Mouse (Mus musculus) cerebellum, postnatal 4 days (tissue): ENCODE data around the gene Cdc34.

Experiments
- DNase-seq, 2 experiments: peaks; one replicate each; pipeline ENCODE4 v3.0.0; 2022; ENCODE audit warnings: low spot score in 2 of 2, mixed read lengths in 1 of 2

The Cdc34 gene

DNA sequence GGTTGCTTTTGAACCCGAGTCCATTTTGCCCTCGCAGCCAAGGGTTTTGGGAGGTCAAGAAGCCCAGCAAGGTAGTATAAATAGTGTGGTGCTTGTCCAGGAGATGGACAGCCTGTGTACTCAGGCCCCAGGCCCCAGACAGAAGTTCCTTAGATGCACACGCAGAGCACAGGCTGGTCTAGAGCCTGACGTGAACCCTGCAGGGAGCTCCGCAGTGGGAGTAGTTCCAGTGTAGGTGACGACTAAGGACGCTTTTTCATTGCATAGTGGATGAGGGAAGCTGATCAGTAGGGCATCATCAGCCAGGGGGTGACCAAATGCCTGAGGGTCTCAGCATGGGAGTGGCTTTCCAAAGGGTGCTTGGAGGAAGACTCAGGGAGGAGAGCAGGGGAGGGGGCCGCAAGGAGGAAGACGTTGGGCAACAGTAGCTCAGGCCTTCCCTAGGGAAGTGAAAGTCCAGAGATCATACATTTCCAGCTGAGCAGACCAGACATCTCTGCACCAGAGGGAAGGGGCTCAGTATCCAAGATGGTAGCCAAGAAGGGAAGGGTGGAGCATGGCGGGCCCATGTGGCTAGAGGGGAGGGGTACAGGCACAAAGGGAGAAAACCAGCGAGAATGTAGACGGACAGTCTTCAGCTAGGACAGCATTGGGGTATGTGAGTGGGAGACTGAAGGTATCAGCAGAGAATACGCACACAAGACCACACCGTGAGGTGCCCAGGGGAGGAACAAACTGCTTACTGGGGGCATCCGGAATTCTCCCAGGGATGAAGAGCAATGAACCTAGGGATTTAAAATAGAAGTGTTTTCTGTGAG is 11.7 kb upstream of the Cdc34 start:
- DNase-seq, result no peak

GRCm38 (mm10) chr10:79671396-79672087 is 10.5 kb upstream of the Cdc34 start:
- DNase-seq, result no peak

DNA sequence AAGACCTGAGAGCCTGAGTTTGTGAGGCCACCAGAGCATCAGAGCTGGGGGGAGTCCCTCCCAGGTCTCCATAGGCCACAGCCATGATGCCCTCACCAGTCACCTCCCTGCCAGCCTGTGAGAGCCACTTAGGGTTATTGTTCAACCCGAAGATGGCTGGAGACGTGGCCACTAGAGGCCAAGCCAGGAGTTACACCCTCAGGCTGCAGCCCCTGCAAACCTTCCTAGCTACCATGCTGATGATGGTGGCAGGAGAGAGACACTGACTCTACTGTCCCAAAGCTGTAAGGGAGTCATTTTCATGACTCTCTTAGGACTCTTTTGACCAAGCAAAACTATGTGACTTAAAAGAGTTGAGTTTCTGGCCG is 9.9 kb upstream of the Cdc34 start:
- no peak for DNase-seq

GRCm38 (mm10) chr10:79673054-79673453 is 8.9 kb upstream of the Cdc34 start:
- no peak for DNase-seq

GRCm38 (mm10) chr10:79675346-79676035 is 6.5 kb upstream of the Cdc34 start:
- no peak for DNase-seq

GRCm38 (mm10) chr10:79680606-79681495 is 1.1 kb upstream of the Cdc34 start:
- no peak for DNase-seq

DNA sequence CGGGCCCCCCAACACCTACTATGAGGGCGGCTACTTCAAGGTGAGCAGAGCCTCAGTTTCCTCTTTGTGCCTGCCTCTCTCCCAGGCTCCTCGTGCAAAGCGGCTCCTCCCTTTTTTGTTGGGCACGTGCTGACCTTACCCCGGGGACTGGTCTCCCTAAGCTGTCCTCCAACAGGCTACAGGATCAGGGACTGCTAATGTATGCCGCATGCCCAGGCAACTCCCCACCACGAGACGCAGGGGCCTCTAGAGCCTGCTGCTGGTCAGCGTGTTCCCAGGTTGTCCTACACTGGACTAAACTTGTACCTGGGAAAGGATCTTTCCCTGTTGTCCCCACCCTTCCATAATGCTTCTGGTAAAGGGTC is 538 bp downstream of the Cdc34 start:
- no peak for DNase-seq

- peak; percentile 19 to 54 for DNase-seq
These were observed 1.1 kb downstream of the Cdc34 start for GRCm38 (mm10) chr10:79682916-79683582.

DNA sequence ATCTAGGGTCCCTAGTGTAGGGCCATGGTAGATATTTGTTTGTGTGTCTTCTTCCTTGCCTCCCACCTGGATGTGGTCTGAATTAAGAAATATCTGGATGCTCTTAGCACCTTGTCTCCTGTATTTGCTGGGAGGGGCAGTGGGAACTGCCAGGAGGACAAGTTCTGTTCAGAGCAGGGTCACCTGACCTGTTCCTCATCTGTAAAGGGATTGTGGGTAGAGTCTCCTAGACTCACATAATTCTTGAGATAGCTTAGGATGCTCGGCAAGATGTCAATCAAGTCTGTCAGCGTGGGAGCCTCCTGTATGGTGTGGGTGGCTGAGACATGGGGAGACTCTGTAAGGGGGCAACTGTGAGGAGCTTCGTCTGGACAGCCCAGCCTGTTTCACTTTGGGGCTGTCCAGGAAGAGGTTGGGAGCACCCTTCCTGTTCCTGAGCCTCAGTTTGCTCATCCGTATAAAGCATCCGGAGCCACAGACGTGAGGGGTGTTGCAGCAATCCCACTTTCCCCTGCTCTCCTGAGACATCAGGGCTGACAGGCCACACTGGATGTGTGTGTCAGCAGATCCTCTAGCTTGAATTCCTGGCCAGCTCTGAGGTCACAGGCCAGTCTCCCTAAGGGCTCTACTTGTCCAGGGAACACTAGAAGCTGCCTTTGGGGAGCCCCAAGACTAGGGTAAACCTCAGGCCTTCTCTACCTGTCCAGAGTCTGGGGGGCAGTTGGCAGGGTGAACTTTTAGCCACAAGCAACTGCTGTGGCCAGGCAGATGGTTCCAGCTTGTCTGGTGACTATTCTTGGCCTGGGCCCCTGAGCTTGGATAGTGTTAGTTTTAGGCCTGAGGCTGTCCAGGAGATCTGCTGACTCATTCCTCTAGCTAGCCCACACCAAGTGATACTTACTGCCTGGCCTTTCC is 2.0 kb downstream of the Cdc34 start:
- DNase-seq, result peak in 1 of 2 experiments; percentile 20

- no peak for DNase-seq
These were observed 3.0 kb downstream of the Cdc34 start for GRCm38 (mm10) chr10:79684770-79685600.

- no peak for DNase-seq
These were observed 4.2 kb downstream of the Cdc34 start for GRCm38 (mm10) chr10:79686219-79686618.

GRCm38 (mm10) chr10:79686691-79687090 is 4.7 kb downstream of the Cdc34 start:
- no peak for DNase-seq

DNA sequence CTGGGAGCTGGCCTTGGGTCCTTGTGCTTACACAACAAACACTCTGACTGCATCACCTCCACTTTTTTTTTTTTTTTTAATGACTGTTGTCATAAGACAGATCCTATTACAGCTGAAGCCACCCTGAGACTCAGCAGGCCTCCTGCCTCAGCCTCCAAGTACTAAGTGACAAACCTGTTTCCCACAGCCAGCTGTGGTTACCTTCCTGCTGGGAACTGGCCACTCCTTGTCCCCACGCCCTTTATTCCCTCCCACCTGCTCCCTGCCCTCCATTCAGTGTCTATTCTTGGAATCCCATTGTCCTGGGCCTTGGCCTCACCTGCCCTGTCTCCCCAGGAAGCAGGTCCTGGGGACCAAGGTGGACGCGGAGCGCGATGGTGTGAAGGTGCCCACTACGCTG is 5.5 kb downstream of the Cdc34 start:
- DNase-seq, result no peak

GRCm38 (mm10) chr10:79688720-79689119 is 6.7 kb downstream of the Cdc34 start, which contains the start of gene Gzmm:
TSS of gene Gzmm (plus strand) at chr10:79689020.
- DNase-seq, result no peak

DNA sequence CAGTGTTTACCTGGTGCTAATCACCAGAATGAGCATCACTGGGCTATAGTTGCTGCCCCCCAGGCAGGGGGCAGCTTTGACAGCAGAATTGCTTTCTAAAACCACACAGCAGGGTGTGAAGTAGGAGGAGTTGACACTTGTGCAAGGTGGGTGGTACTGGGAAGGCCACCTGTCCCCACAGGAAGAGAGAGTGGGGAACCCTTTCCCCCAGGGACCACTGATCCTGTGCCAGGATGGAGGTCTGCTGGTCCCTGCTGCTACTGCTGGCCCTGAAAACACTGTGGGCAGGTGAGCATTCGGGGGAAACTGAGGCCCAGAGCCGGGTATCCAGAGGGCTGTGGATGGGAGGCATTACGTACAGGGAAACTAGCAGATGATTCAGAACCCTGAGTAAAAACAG is 7.2 kb downstream of the Cdc34 start:
- no peak for DNase-seq

DNA sequence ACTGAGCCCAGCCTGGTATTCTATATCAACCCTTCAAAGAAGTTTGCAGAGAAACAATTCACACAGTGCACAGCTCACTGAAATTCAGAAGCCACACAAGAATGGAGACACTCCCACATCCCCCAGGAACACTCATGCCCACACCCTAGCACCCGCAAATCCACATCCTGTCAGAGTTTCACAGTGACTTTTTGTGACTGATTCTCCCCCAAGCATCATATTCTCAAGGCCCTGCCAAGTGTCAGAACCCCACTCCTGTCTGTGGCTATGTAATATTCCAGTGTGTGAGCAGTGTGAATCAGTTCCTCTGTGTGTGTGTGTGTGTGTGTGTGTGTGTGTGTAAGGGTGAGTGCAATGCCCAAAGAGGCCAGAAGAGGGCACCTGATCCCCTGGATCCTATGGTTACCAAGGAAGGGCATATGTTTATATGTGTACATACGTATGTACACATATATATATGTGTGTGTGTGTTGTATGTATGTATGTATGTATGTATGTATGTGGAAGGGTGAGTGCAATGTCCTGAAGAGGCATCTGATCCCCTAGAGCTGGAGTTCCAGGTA is 10.1 kb downstream of the Cdc34 start:
- DNase-seq, result no peak

DNA sequence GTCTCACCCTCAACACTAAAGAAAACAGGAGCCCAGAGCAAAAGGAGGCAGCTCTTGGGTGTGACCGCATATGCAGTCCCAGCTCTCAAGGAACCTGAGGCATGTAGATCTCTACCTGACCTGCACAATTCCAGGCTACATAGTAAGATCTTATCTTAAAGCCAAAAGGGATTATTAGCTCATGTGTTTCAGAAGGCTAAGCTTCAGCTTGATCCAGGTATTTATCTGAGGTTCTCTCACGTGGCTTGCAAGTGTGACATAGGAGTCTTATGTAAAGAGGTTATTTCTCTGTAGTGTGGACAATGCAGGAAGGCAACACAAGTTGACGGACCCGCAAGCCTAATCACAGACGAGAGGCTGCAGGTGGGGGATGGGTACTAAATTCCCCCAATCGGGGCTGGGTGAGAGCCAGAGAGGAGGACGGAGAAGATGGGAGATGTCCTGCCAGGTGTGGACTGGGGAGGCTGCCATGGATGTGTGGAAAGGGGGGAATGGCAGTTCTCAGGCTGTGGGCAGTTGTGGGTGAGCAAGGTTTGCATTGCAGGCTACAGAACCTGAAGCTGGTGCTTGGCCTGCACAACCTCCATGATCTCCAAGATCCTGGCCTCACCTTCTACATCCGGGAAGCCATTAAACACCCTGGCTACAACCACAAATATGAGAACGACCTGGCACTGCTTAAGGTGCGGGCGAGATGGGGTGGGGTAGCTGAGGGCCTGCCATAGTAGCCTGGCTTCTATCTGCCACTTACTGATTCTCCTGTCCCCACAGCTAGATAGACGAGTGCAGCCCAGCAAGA is 11.8 kb downstream of the Cdc34 start:
- DNase-seq, result no peak

DNA sequence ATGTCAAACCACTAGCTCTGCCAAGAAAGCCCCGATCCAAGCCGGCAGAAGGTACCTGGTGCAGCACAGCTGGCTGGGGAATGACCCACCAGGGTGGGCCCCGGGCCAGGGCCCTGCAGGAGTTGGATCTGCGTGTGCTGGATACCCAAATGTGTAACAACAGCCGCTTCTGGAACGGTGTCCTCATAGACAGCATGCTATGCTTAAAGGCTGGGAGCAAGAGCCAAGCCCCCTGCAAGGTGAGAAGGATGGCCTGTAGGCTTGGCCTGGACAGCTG is 12.3 kb downstream of the Cdc34 start:
- no peak for DNase-seq
